Comparison of ENCODE assay signal across 20 mouse cellular contexts in genomic region chr6:92518438-92518968, GRCm38 (mm10).
DNase-seq lines count a peak whose midpoint lies in the region; ATAC-seq and TF ChIP-seq lines count a peak whose summit lies in the region.
"Had no signal": no experiment of that assay in that cellular context is flagged by ENCODE, and none has a peak within 500 bp of the region (broad histone marks: within the 10 kb centered on the region; RNA-seq: fewer than 3 reads in every experiment).

No protein-coding gene starts in this region.

- H3K27ac ChIP-seq in heart, embryonic 14.5 days (replicated peaks in 1 of 2; ENCODE audit: control insufficient read depth in 1 of 2, insufficient read depth in 1 of 2, low read depth in 2 of 2, low read length in 2 of 2), result peak overlapping the region; percentile 42 to 51; a peak in 2 of 4 replicates
- no peak overlapping the region for H3K27ac ChIP-seq in liver, adult 2 months (replicated peaks; ENCODE audit: insufficient read depth, low read depth, low read length)
- H3K27ac ChIP-seq in liver, embryonic 11.5 days (ENCODE audit: low read depth, low read length), result no peak overlapping the region
- peak overlapping the region; percentile 58 for H3K27ac ChIP-seq in heart, embryonic 15.5 days
- 0 out of 2 replicates have a peak overlapping the region, but pooled peaks have one; percentile 11 for H3K27ac ChIP-seq in heart, postnatal 0 days (ENCODE audit: low read depth)
- H3K27ac ChIP-seq: hindbrain, embryonic 13.5 days; liver, embryonic 12.5 days; neural tube, embryonic 12.5 days had no signal

- no peaks in the 10 kb centered on the region for H3K27me3 ChIP-seq in heart, embryonic 14.5 days (ENCODE audit: control insufficient read depth, insufficient read depth, low read length)
- H3K27me3 ChIP-seq in liver, adult 2 months (ENCODE audit: control insufficient read depth, insufficient read depth, low read length), result no peaks in the 10 kb centered on the region
- no peaks in the 10 kb centered on the region for H3K27me3 ChIP-seq in liver, embryonic 11.5 days (replicated peaks; ENCODE audit: control insufficient read depth, insufficient read depth, low read length)
- H3K27me3 ChIP-seq in heart, embryonic 15.5 days, result no peaks in the 10 kb centered on the region
- H3K27me3 ChIP-seq in heart, postnatal 0 days (ENCODE audit: control insufficient read depth, insufficient read depth, low read length), result no peaks in the 10 kb centered on the region
- H3K27me3 ChIP-seq: hindbrain, embryonic 13.5 days; liver, embryonic 12.5 days; neural tube, embryonic 12.5 days had no signal

- DNase-seq in heart, postnatal 14 days, result no peak
- peak; percentile 1 for DNase-seq in liver, adult 2 months (ENCODE audit: extremely low read depth, low read depth, low spot score)
- DNase-seq in liver, embryonic 11.5 days (ENCODE audit: low spot score), result no peak
- DNase-seq in heart, postnatal 0 days (ENCODE audit: low spot score), result peak; percentile 27
- DNase-seq in natural killer cell, adult 2 months (ENCODE audit: low spot score in 2 of 2), result no peak
- DNase-seq: adrenal gland, adult 8-10 months; cerebellum, adult 11-12 months; forebrain, postnatal 0 days; gastrocnemius, postnatal 14 days; lung, adult 18-20 months; lung, postnatal 4 days; midbrain, embryonic 14.5 days; right cerebral cortex, postnatal 14 days; thymus, adult 18-20 months; thymus, postnatal 36 days had no signal

- H3K4me1 ChIP-seq in heart, embryonic 14.5 days (ENCODE audit: control insufficient read depth in 2 of 2, insufficient read depth in 2 of 2, low read length in 2 of 2), result peaks cover 11 to 30% of the 10 kb centered on the region in 2 experiments
- no peaks in the 10 kb centered on the region for H3K4me1 ChIP-seq in liver, adult 2 months (ENCODE audit: control insufficient read depth, insufficient read depth, low read length)
- H3K4me1 ChIP-seq in liver, embryonic 11.5 days (replicated peaks; ENCODE audit: control insufficient read depth, insufficient read depth, low read length), result no peaks in the 10 kb centered on the region; the same call in 1 of the 2 replicates
- H3K4me1 ChIP-seq in heart, embryonic 15.5 days (replicated peaks), result peaks cover 30% of the 10 kb centered on the region
- peaks cover 22% of the 10 kb centered on the region for H3K4me1 ChIP-seq in heart, postnatal 0 days (ENCODE audit: control insufficient read depth, insufficient read depth)
- H3K4me1 ChIP-seq: liver, embryonic 12.5 days had no signal

- WGBS in heart, embryonic 14.5 days, result 30% methylated on average over 6 of the region's 6 CpGs
- WGBS in liver, adult 2 months, result 79% methylated on average over 6 of the region's 6 CpGs
- WGBS in liver, embryonic 11.5 days, result 68% methylated on average over 6 of the region's 6 CpGs
- WGBS in heart, embryonic 15.5 days, result 28% methylated on average over 6 of the region's 6 CpGs
- 28% methylated on average over 6 of the region's 6 CpGs for WGBS in heart, postnatal 0 days

- no peak for TF ChIP-seq POLR2A in liver, adult 2 months (IDR thresholded peaks at IDR 0.05; ENCODE audit: extremely low read depth, insufficient read depth, low read length)

- intact Hi-C loops in heart, postnatal 14 days (cut with DNase I), result no loop called here

- no peaks in the 10 kb centered on the region for H3K79me2 ChIP-seq in liver, adult 2 months (ENCODE audit: control insufficient read depth, insufficient read depth, low read length)

- TF ChIP-seq EP300 in heart, postnatal 0 days (IDR thresholded peaks at IDR 0.05; ENCODE audit: low read depth), result no peak

- no peaks in the 10 kb centered on the region for H3K9me3 ChIP-seq in heart, embryonic 14.5 days (ENCODE audit: control insufficient read depth, low read length)
- no peaks in the 10 kb centered on the region for H3K9me3 ChIP-seq in liver, embryonic 11.5 days (ENCODE audit: control insufficient read depth, low read length)
- H3K9me3 ChIP-seq in heart, embryonic 15.5 days (replicated peaks), result no peaks in the 10 kb centered on the region
- no peaks in the 10 kb centered on the region for H3K9me3 ChIP-seq in heart, postnatal 0 days (replicated peaks; ENCODE audit: control insufficient read depth, low read length)
- H3K9me3 ChIP-seq: hindbrain, embryonic 13.5 days; liver, embryonic 12.5 days; neural tube, embryonic 12.5 days had no signal

- H3K4me3 ChIP-seq in heart, embryonic 14.5 days (ENCODE audit: control insufficient read depth in 1 of 2, insufficient read depth in 1 of 2, low read depth in 1 of 2, low read length in 2 of 2), result no peak overlapping the region
- no peak overlapping the region for H3K4me3 ChIP-seq in liver, adult 2 months (ENCODE audit: insufficient read depth, low read depth, low read length)
- no peak overlapping the region for H3K4me3 ChIP-seq in liver, embryonic 11.5 days (ENCODE audit: low read depth, low read length)
- H3K4me3 ChIP-seq in heart, embryonic 15.5 days, result no peak overlapping the region
- no peak overlapping the region for H3K4me3 ChIP-seq in heart, postnatal 0 days (ENCODE audit: low read depth, low read length)
- H3K4me3 ChIP-seq: hindbrain, embryonic 13.5 days; liver, embryonic 12.5 days; neural tube, embryonic 12.5 days had no signal

- no peak overlapping the region for H3K4me2 ChIP-seq in heart, embryonic 14.5 days (ENCODE audit: low read length)
- no peak overlapping the region for H3K4me2 ChIP-seq in liver, embryonic 11.5 days
- no peak overlapping the region for H3K4me2 ChIP-seq in heart, embryonic 15.5 days
- no peak overlapping the region for H3K4me2 ChIP-seq in heart, postnatal 0 days (ENCODE audit: low read depth, low read length)
- H3K4me2 ChIP-seq: hindbrain, embryonic 13.5 days; liver, embryonic 12.5 days; neural tube, embryonic 12.5 days had no signal

- ATAC-seq in heart, embryonic 14.5 days (ENCODE audit: insufficient number of reproducible peaks, insufficient read depth, low FRiP score, low read depth), result 0 out of 2 replicates have a peak, but pooled peaks have one; percentile 50
- no peak for ATAC-seq in liver, embryonic 11.5 days (replicated peaks; ENCODE audit: low FRiP score)
- no peak; the same call in 1 of the 2 replicates for ATAC-seq in heart, embryonic 15.5 days (replicated peaks; ENCODE audit: insufficient number of reproducible peaks, insufficient read depth, low FRiP score, low read depth)
- no peak for ATAC-seq in heart, postnatal 0 days (ENCODE audit: insufficient read depth, low read depth)
- ATAC-seq: forebrain, postnatal 0 days; liver, embryonic 12.5 days had no signal

- TF ChIP-seq CTCF in liver, adult 2 months (IDR thresholded peaks at IDR 0.05; ENCODE audit: low read depth, low read length), result no peak
- no peak for TF ChIP-seq CTCF in heart, postnatal 0 days (IDR thresholded peaks at IDR 0.05; ENCODE audit: low read depth)

- no peaks in the 10 kb centered on the region for H3K36me3 ChIP-seq in heart, embryonic 14.5 days (ENCODE audit: control insufficient read depth, insufficient read depth, low read length)
- no peaks in the 10 kb centered on the region for H3K36me3 ChIP-seq in liver, adult 2 months (ENCODE audit: control insufficient read depth, insufficient read depth, low read length)
- no peaks in the 10 kb centered on the region for H3K36me3 ChIP-seq in liver, embryonic 11.5 days (ENCODE audit: control insufficient read depth, insufficient read depth, low read length)
- no peaks in the 10 kb centered on the region for H3K36me3 ChIP-seq in heart, embryonic 15.5 days
- no peaks in the 10 kb centered on the region for H3K36me3 ChIP-seq in heart, postnatal 0 days (replicated peaks; ENCODE audit: control insufficient read depth, insufficient read depth, low read length)
- H3K36me3 ChIP-seq: hindbrain, embryonic 13.5 days; liver, embryonic 12.5 days; neural tube, embryonic 12.5 days had no signal

- H3K9ac ChIP-seq in heart, embryonic 14.5 days (ENCODE audit: low read length), result no peak overlapping the region
- H3K9ac ChIP-seq in liver, adult 2 months (ENCODE audit: low read depth, low read length), result no peak overlapping the region
- H3K9ac ChIP-seq in liver, embryonic 11.5 days (ENCODE audit: low read depth, low read length), result no peak overlapping the region
- H3K9ac ChIP-seq in heart, embryonic 15.5 days, result no peak overlapping the region
- no peak overlapping the region for H3K9ac ChIP-seq in heart, postnatal 0 days (replicated peaks; ENCODE audit: low read depth, low read length)
- H3K9ac ChIP-seq: forebrain, postnatal 0 days; hindbrain, embryonic 13.5 days; liver, embryonic 12.5 days; neural tube, embryonic 12.5 days had no signal

Comparison
In these comparisons a context has a peak if more than half of its experiments do, and no peak if none do; other contexts are left out.
1. DNase-seq: peak in liver, adult 2 months (single experiment) and heart, postnatal 0 days (single experiment); none in heart, postnatal 14 days (0 of 2), liver, embryonic 11.5 days (single experiment) and natural killer cell, adult 2 months (0 of 2).
2. H3K27ac ChIP-seq: peak in heart, embryonic 14.5 days (2 of 2), heart, embryonic 15.5 days (single experiment) and heart, postnatal 0 days (single experiment); none in liver, adult 2 months (single experiment) and liver, embryonic 11.5 days (single experiment).